Mouse (Mus musculus): ENCODE data around the gene Ralb.

DNA sequence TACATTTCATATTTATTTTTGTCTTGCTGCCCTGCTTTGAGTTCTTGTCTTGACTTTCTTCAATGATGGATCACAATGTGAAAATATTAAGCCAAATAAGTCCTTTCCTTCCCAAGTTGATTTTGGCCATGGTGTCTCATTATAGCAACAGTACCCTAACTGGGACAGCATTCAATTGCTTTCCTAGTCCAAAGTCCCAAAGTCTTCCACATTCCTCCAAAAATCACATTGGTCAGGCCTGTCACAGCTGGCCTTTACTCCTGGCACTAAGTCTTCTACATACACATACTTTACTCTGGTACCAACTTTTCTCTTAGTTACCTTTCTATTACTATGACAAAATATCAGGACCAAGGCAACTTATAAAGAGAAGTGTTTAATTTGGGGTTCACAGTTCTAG is 14.2 kb upstream of the Ralb start:
- TF ChIP-seq CTCF (IDR thresholded peaks at IDR 0.05; ENCODE audit: low read depth) (no peak), EP300 (IDR thresholded peaks at IDR 0.05; ENCODE audit: low read depth) (no peak)

Measured in liver, postnatal 0 days (tissue).